Mouse (Mus musculus): ENCODE results near the gene Hmgn3. TPM values are rescaled to one million over a fixed set of nuclear protein-coding genes. Genes with fewer than 3 reads are reported as not detected.
"Not testable (repeated sequence)": the region's sequence is repeated elsewhere in the genome, so short reads cannot be mapped to it uniquely, and the experiment has no call there.

Hmgn3 gene
- 185 and 195 TPM in 2 replicates for polyA plus RNA-seq (2015; fragmentation: Nextera tagmentation; extraction: Ambion mirVana)

DNA sequence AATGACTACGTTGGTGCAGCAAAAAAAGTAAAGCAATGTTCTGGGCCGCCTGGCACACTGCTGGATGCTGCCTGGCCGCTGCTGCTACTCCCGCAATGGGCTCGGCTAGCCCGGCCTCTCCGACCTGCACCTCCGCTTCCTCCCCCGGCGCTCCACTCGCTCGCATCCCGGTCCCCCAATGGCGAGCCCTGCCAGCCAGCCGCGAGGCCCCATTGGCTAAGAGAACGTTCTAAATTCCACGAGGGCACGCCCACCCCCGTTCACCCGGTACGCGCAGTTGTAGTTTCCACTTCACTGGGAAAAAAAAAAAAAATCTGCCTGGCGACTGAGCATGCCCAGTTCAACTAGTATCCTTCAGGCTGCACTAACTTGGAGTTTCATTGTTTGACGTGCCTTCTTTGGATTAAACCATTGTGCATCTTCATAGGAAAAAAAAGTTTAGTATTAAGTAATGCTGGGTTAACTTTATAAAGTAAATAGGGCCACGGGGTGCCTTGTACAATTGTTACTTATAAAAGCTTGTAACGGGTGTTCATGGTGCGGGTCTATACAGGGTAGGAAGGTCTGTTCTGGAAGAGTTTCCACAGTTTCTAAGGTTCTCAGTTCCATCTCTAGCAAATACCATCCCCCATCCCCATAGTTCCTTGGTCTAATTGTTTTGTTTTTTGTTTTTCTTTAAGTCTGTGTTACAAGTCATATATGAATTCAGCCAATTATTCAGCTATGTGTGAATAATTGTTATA is at the start of gene Hmgn3:
Gene Hmgn3 (minus strand): TSS at position 240 of the 743 bp plus-strand sequence.
- Histone ChIP-seq H3K27ac (ENCODE audit: low read length) (peak within 1 kb of the TSS; percentile 71), H3K4me3 (replicated peaks; ENCODE audit: low read length) (peak within 1 kb of the TSS; percentile 57), H3K9me3 (ENCODE audit: control insufficient read depth, low read length) (no peaks in the 10 kb centered on the region), H3K36me3 (ENCODE audit: control insufficient read depth, insufficient read depth) (no peaks in the 10 kb centered on the region), H3K27me3 (replicated peaks; ENCODE audit: control insufficient read depth, insufficient read depth, low read length) (no peaks in the 10 kb centered on the region), H3K4me2 (ENCODE audit: low read length) (peak within 1 kb of the TSS; percentile 99), H3K9ac (replicated peaks; ENCODE audit: low read depth, low read length) (peak within 1 kb of the TSS; percentile 73), H3K4me1 (replicated peaks; ENCODE audit: control insufficient read depth, insufficient read depth, low read length) (peaks cover 12% of the 10 kb centered on the region)
- WGBS, result 7% methylated on average over 28 of the region's 28 CpGs
- peak; percentile 98 for ATAC-seq

DNA sequence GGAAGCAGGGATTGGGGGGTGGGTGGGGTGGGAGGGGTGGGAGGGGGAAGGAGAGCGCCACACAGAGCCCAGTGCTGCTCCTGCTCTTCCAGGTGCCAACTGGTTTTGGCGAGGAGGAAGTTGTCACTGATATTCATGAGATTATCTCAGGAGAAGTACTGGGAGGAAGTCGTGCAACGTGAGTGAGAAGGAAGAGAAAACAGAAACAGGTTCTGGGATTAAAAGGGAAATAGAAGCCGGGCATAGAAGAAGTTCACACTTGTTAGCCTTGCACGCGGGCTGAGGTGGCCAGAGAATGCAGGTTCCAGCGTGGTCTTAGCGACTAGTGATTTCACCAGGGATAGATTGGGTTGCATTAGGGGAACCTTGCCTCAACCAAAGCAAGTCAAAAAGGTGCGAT is 49.3 kb upstream of the Hmgn3 start:
- WGBS, result 77% methylated on average over 10 of the region's 10 CpGs
- Histone ChIP-seq H3K4me2 (ENCODE audit: low read length) (no peak overlapping the region), H3K4me1 (replicated peaks; ENCODE audit: control insufficient read depth, insufficient read depth, low read length) (0 out of 2 replicates have a peak, but pooled peaks cover 5% of the 10 kb centered on the region), H3K9me3 (ENCODE audit: control insufficient read depth, low read length) (no peaks in the 10 kb centered on the region), H3K4me3 (replicated peaks; ENCODE audit: low read length) (no peak overlapping the region), H3K9ac (replicated peaks; ENCODE audit: low read depth, low read length) (no peak overlapping the region), H3K36me3 (ENCODE audit: control insufficient read depth, insufficient read depth) (no peaks in the 10 kb centered on the region), H3K27ac (ENCODE audit: low read length) (no peak overlapping the region), H3K27me3 (replicated peaks; ENCODE audit: control insufficient read depth, insufficient read depth, low read length) (no peaks in the 10 kb centered on the region)
- no peak for ATAC-seq

DNA sequence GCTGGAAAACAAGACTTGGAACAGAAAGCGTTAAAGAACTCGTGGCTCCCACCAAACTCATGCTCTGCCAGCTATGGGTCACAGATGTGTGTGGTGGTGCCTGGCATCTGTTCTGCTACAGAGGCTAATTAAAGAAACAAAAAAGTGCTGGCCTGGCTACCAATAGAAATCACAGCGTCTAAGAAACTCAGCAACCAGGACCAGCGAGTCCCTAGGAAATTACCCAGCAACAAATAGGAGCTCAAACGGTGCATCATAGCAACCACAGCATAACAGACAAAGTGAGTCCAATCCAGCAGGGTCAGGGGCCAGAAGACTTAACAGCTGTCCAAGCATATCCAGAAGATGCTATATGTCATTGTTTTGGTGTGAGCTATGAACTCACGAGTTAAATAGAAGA is 48.5 kb upstream of the Hmgn3 start:
- Histone ChIP-seq H3K4me3 (replicated peaks; ENCODE audit: low read length) (no peak overlapping the region), H3K9ac (replicated peaks; ENCODE audit: low read depth, low read length) (no peak overlapping the region), H3K4me2 (ENCODE audit: low read length) (no peak overlapping the region), H3K4me1 (replicated peaks; ENCODE audit: control insufficient read depth, insufficient read depth, low read length) (0 out of 2 replicates have a peak, but pooled peaks cover 5% of the 10 kb centered on the region), H3K27me3 (replicated peaks; ENCODE audit: control insufficient read depth, insufficient read depth, low read length) (no peaks in the 10 kb centered on the region), H3K9me3 (ENCODE audit: control insufficient read depth, low read length) (no peaks in the 10 kb centered on the region), H3K27ac (ENCODE audit: low read length) (no peak overlapping the region), H3K36me3 (ENCODE audit: control insufficient read depth, insufficient read depth) (no peaks in the 10 kb centered on the region)
- ATAC-seq, result peak; percentile 72
- WGBS, result 29% methylated on average over 6 of the region's 6 CpGs

DNA sequence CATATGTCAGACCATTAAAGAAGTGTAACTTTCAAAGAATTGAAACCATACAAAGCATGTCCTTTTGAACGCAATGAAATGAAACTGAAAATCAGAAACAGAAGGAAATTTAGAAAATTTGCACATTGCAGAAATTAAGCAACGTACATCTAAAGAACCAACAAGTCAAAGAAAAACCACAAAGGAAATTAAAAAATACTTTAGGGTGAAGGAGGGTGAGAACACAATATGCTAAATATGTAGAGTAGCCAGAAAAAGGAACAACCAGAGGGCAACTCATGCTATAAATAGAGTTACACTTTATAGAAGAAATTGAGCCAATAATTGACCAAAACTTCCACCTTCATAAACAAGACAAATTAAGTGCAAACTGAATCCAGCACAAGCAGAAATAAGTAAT is 41.3 kb upstream of the Hmgn3 start:
- Histone ChIP-seq H3K4me3 (replicated peaks; ENCODE audit: low read length) (no peak overlapping the region), H3K9me3 (ENCODE audit: control insufficient read depth, low read length) (no peaks in the 10 kb centered on the region), H3K27ac (ENCODE audit: low read length) (no peak overlapping the region), H3K36me3 (ENCODE audit: control insufficient read depth, insufficient read depth) (no peaks in the 10 kb centered on the region), H3K4me1 (replicated peaks; ENCODE audit: control insufficient read depth, insufficient read depth, low read length) (no peaks in the 10 kb centered on the region), H3K9ac (replicated peaks; ENCODE audit: low read depth, low read length) (no peak overlapping the region), H3K27me3 (replicated peaks; ENCODE audit: control insufficient read depth, insufficient read depth, low read length) (no peaks in the 10 kb centered on the region), H3K4me2 (ENCODE audit: low read length) (no peak overlapping the region)
- 85% methylated on average over 2 of the region's 2 CpGs for WGBS
- ATAC-seq, result no peak

DNA sequence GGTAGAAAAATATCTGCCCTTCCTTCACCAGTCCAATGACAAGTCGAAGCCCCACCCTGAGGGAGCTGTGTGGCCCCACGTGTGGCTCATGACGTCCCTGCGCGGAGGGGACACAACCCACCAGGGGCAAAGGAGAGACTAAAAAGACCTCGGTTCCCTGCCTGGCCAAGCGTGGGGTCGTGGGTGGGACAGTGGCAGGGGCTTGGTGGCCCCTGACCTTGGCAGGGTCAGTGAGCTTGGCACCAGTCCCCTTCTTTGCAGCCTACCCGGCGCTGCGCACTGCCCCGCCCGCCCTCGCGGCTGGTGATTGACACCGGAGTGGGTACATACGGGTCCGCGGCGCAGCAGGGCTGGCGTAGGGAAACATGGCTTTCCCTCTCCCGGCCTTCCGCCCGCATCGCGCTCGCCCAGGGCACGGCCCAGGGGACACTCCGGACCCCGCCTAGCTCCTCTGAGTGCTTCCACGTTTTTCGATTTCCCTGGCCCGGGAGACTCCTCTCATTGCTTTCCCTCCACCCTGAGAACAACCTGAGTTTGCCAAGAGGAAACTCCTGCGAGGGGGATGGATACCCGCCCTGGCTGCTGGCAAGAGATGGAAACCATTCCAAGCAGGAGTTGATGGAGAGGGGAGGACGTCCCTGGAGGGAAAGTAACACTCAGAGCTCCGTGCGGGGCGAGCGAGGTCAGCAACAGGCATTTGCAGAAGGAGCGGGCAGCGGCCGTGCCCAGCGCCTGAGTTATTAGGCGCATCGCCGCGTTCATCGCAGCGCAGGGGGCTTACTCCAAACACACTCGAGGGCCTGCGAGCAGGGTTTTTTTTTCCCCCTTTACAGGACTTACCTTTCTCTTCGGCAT is 667 bp downstream of the Hmgn3 start:
- 3% methylated on average over 53 of the region's 53 CpGs for WGBS
- peak; percentile 81 for ATAC-seq

DNA sequence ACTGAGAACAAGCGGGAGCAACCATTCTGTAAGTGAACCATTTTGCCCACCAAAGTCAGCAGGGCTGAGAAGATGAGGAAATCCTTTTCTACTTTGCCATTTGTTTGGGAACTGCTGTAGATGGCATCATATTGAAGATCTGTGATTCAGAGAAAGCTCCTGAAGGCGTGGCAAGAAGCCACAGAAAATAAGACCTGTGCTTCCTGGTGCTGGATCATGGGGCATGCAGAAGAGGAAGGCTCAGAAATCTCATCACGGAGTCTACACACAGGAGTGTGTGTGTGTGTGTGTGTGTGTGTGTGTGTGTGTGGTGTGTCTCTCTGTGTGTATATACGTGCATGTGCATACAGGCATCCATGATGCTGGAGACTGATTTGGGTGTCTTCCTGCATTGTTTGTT is 16.7 kb downstream of the Hmgn3 start:
- Histone ChIP-seq H3K9ac (replicated peaks; ENCODE audit: low read depth, low read length) (no peak overlapping the region), H3K9me3 (ENCODE audit: control insufficient read depth, low read length) (peaks cover 2% of the 10 kb centered on the region; the same call in 1 of the 2 replicates), H3K36me3 (ENCODE audit: control insufficient read depth, insufficient read depth) (no peaks in the 10 kb centered on the region), H3K4me3 (replicated peaks; ENCODE audit: low read length) (no peak overlapping the region), H3K27ac (ENCODE audit: low read length) (no peak overlapping the region), H3K4me2 (ENCODE audit: low read length) (no peak overlapping the region), H3K4me1 (replicated peaks; ENCODE audit: control insufficient read depth, insufficient read depth, low read length) (peaks cover 6% of the 10 kb centered on the region; the same call in 1 of the 2 replicates), H3K27me3 (replicated peaks; ENCODE audit: control insufficient read depth, insufficient read depth, low read length) (no peaks in the 10 kb centered on the region)
- no peak for ATAC-seq
- 98% methylated on average over 4 of the region's 4 CpGs for WGBS

More for the DNA sequence above, 667 bp downstream of the Hmgn3 start:
- H3K9me3 ChIP-seq (ENCODE audit: control insufficient read depth, low read length), result peaks cover 3% of the 10 kb centered on the region; the same call in 1 of the 2 replicates
- H3K4me2 ChIP-seq (ENCODE audit: low read length), result peak overlapping the region; percentile 99
- peaks cover 12% of the 10 kb centered on the region for H3K4me1 ChIP-seq (replicated peaks; ENCODE audit: control insufficient read depth, insufficient read depth, low read length)
- peak overlapping the region; percentile 73 for H3K9ac ChIP-seq (replicated peaks; ENCODE audit: low read depth, low read length)
- peak overlapping the region; percentile 71 for H3K27ac ChIP-seq (ENCODE audit: low read length)
- H3K36me3 ChIP-seq (ENCODE audit: control insufficient read depth, insufficient read depth), result no peaks in the 10 kb centered on the region
- no peaks in the 10 kb centered on the region for H3K27me3 ChIP-seq (replicated peaks; ENCODE audit: control insufficient read depth, insufficient read depth, low read length)
- H3K4me3 ChIP-seq (replicated peaks; ENCODE audit: low read length), result peak overlapping the region; percentile 57

DNA sequence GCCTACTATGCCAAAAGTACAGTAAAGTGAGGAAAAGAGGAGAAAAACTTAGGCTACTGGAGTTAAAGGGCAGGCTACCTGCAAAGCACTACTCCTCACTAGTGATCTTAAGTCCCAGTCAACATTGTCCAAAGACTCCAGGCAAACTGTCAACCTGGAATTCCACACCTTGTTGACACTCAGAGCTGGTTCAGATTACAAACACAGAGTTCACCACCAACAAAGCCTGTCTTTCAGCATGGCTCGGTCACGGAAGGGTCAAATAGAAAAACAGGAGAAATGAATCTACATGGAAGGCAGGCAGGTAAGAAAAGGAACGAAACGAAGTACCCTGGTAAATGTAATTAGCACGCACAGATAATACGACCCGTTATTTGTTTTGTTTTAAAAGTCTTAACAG is 18.6 kb downstream of the Hmgn3 start:
- no peak overlapping the region for H3K4me3 ChIP-seq (replicated peaks; ENCODE audit: low read length)
- no peak overlapping the region for H3K27ac ChIP-seq (ENCODE audit: low read length)
- no peak for ATAC-seq
- H3K9me3 ChIP-seq (ENCODE audit: control insufficient read depth, low read length), result peaks cover 2% of the 10 kb centered on the region; the same call in 1 of the 2 replicates
- no peak overlapping the region for H3K4me2 ChIP-seq (ENCODE audit: low read length)
- H3K9ac ChIP-seq (replicated peaks; ENCODE audit: low read depth, low read length), result no peak overlapping the region
- H3K27me3 ChIP-seq (replicated peaks; ENCODE audit: control insufficient read depth, insufficient read depth, low read length), result no peaks in the 10 kb centered on the region
- no peaks in the 10 kb centered on the region for H3K36me3 ChIP-seq (ENCODE audit: control insufficient read depth, insufficient read depth)
- peaks cover 6% of the 10 kb centered on the region; the same call in 1 of the 2 replicates for H3K4me1 ChIP-seq (replicated peaks; ENCODE audit: control insufficient read depth, insufficient read depth, low read length)
- 44% methylated on average over 7 of the region's 7 CpGs for WGBS

DNA sequence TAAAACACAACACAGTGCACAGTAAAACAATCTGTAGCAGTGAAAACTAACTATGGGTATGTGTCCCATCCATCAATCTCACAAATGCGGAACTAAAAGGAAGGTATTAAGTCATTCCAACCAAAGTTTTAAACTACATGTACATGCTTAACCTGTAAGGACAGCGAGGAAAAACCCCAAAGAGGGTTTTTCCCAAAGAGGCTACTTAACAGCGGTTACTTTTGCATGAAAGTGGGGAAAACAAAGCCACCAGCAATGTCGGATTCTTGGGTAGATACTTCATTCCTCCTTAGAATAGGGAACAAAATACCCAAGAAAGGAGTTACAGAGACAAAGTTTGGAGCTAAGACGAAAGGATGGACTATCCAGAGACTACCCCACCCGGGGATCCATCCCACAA is 20.0 kb downstream of the Hmgn3 start:
- 91% methylated on average over 6 of the region's 6 CpGs for WGBS
- H3K36me3 ChIP-seq (ENCODE audit: control insufficient read depth, insufficient read depth); H3K9me3 ChIP-seq (ENCODE audit: control insufficient read depth, low read length); H3K4me3 ChIP-seq (replicated peaks; ENCODE audit: low read length); H3K9ac ChIP-seq (replicated peaks; ENCODE audit: low read depth, low read length); H3K4me2 ChIP-seq (ENCODE audit: low read length); H3K4me1 ChIP-seq (replicated peaks; ENCODE audit: control insufficient read depth, insufficient read depth, low read length); ATAC-seq; H3K27ac ChIP-seq (ENCODE audit: low read length); H3K27me3 ChIP-seq (replicated peaks; ENCODE audit: control insufficient read depth, insufficient read depth, low read length): not testable (repeated sequence)

DNA sequence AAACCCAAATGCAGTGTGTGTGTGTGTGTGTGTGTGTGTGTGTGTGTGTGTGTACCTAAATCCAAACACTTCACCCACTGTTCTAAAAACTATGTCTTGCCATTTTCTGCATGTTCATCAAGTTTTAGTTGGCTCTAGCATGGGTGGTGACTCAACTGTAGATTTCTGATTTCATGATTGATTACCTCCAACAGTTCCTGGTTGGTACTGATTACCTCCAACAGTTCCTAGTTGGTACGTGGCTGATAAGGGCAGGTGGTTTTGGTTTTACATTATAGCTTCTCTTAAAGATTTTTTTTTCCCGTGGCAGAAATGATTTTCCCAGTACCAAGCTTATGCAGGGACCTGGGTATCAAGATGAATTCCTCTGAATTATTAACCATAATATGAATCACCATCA is 27.3 kb downstream of the Hmgn3 start:
- H3K4me3 ChIP-seq (replicated peaks; ENCODE audit: low read length), result no peak overlapping the region
- no peaks in the 10 kb centered on the region for H3K27me3 ChIP-seq (replicated peaks; ENCODE audit: control insufficient read depth, insufficient read depth, low read length)
- no peak for ATAC-seq
- H3K9ac ChIP-seq (replicated peaks; ENCODE audit: low read depth, low read length), result no peak overlapping the region
- no peaks in the 10 kb centered on the region for H3K36me3 ChIP-seq (ENCODE audit: control insufficient read depth, insufficient read depth)
- H3K4me1 ChIP-seq (replicated peaks; ENCODE audit: control insufficient read depth, insufficient read depth, low read length), result no peaks in the 10 kb centered on the region
- no peaks in the 10 kb centered on the region for H3K9me3 ChIP-seq (ENCODE audit: control insufficient read depth, low read length)
- WGBS, result 94% methylated on average over 2 of the region's 2 CpGs
- H3K4me2 ChIP-seq (ENCODE audit: low read length), result no peak overlapping the region
- H3K27ac ChIP-seq (ENCODE audit: low read length), result no peak overlapping the region

All from forebrain, embryonic 16.5 days (tissue).